Mouse (Mus musculus): ENCODE data around the gene Gsta4. TPM values are rescaled to one million over a fixed set of nuclear protein-coding genes. Genes with fewer than 3 reads are reported as not detected.

Gsta4 gene
- polyA plus RNA-seq, 1 experiment, result 28.1 TPM

- H3ac ChIP-seq (ENCODE audit: control insufficient read depth, insufficient read length), result no peak overlapping the region
- no peak overlapping the region for H3K4me3 ChIP-seq
- H3K79me2 ChIP-seq (ENCODE audit: control insufficient read depth, insufficient read depth), result no peaks in the 10 kb centered on the region
- TF ChIP-seq SRF (IDR thresholded peaks at IDR 0.05; ENCODE audit: control insufficient read depth, insufficient read length, low read depth), result no peak
- TF ChIP-seq POLR2A (IDR thresholded peaks at IDR 0.05; ENCODE audit: insufficient read length, low read depth), result no peak
- TF ChIP-seq POLR2AphosphoS2 (IDR thresholded peaks at IDR 0.05; ENCODE audit: insufficient read length, low read depth), result no peak
- no peak for TF ChIP-seq MYOG (IDR thresholded peaks at IDR 0.05; ENCODE audit: control insufficient read depth in 1 of 3, insufficient read depth in 1 of 3, insufficient read length in 2 of 3, low read depth in 2 of 3)
- TF ChIP-seq TCF3 (IDR thresholded peaks at IDR 0.05; ENCODE audit: insufficient read length, low read depth), result no peak
- no peak for TF ChIP-seq E2F4 (IDR thresholded peaks at IDR 0.05; ENCODE audit: insufficient read depth)
- TF ChIP-seq REST (IDR thresholded peaks at IDR 0.05; ENCODE audit: insufficient read depth, insufficient read length), result no peak
- no peak for TF ChIP-seq MYOD1 (IDR thresholded peaks at IDR 0.05; ENCODE audit: control insufficient read depth in 1 of 3, insufficient read length in 2 of 3, low read depth in 2 of 3)
- no peak for TF ChIP-seq TCF12 (IDR thresholded peaks at IDR 0.05; ENCODE audit: insufficient read depth, poor library complexity, severe bottlenecking)
- no peaks in the 10 kb centered on the region for H3K36me3 ChIP-seq (ENCODE audit: control insufficient read depth, insufficient read depth)
- no peak overlapping the region for H3K4me2 ChIP-seq (ENCODE audit: low read depth)
- no peaks in the 10 kb centered on the region for H3K27me3 ChIP-seq (ENCODE audit: control insufficient read depth, insufficient read depth, insufficient read length)
Observed at GRCm38 (mm10) chr9:78178197-78178596, 4.4 kb upstream of the Gsta4 start.

GRCm38 (mm10) chr9:78179071-78179470, 3.5 kb upstream of the Gsta4 start:
- Histone ChIP-seq H3K36me3 (ENCODE audit: control insufficient read depth, insufficient read depth) (no peaks in the 10 kb centered on the region), H3ac (ENCODE audit: control insufficient read depth, insufficient read length) (no peak overlapping the region), H3K79me2 (ENCODE audit: control insufficient read depth, insufficient read depth) (no peaks in the 10 kb centered on the region), H3K27me3 (ENCODE audit: control insufficient read depth, insufficient read depth, insufficient read length) (no peaks in the 10 kb centered on the region), H3K4me2 (ENCODE audit: low read depth) (no peak overlapping the region), H3K4me3 (no peak overlapping the region)
- TF ChIP-seq POLR2AphosphoS2 (IDR thresholded peaks at IDR 0.05; ENCODE audit: insufficient read length, low read depth), result no peak
- TF ChIP-seq MYOG (IDR thresholded peaks at IDR 0.05; ENCODE audit: control insufficient read depth in 1 of 3, insufficient read depth in 1 of 3, insufficient read length in 2 of 3, low read depth in 2 of 3), result no peak
- TF ChIP-seq MYOD1 (IDR thresholded peaks at IDR 0.05; ENCODE audit: control insufficient read depth in 1 of 3, insufficient read length in 2 of 3, low read depth in 2 of 3), result no peak
- no peak for TF ChIP-seq USF1 (IDR thresholded peaks at IDR 0.05; ENCODE audit: low read depth)
- no peak for TF ChIP-seq POLR2A (IDR thresholded peaks at IDR 0.05; ENCODE audit: insufficient read length, low read depth)
- TF ChIP-seq E2F4 (IDR thresholded peaks at IDR 0.05; ENCODE audit: insufficient read depth), result no peak
- TF ChIP-seq TCF3 (IDR thresholded peaks at IDR 0.05; ENCODE audit: insufficient read length, low read depth), result no peak
- TF ChIP-seq REST (IDR thresholded peaks at IDR 0.05; ENCODE audit: insufficient read depth, insufficient read length), result no peak
- TF ChIP-seq TCF12 (IDR thresholded peaks at IDR 0.05; ENCODE audit: insufficient read depth, poor library complexity, severe bottlenecking), result no peak
- no peak for TF ChIP-seq MAX (IDR thresholded peaks at IDR 0.05; ENCODE audit: low read depth)
- no peak for TF ChIP-seq SRF (IDR thresholded peaks at IDR 0.05; ENCODE audit: control insufficient read depth, insufficient read length, low read depth)
- no peak for TF ChIP-seq CEBPB (IDR thresholded peaks at IDR 0.05; ENCODE audit: insufficient read depth, poor library complexity, severe bottlenecking)

GRCm38 (mm10) chr9:78185686-78186085, 3.1 kb downstream of the Gsta4 start:
- no peak for TF ChIP-seq MYOD1 (IDR thresholded peaks at IDR 0.05; ENCODE audit: control insufficient read depth in 1 of 3, insufficient read length in 2 of 3, low read depth in 2 of 3)
- TF ChIP-seq SRF (IDR thresholded peaks at IDR 0.05; ENCODE audit: control insufficient read depth, insufficient read length, low read depth), result no peak
- TF ChIP-seq MYOG (IDR thresholded peaks at IDR 0.05; ENCODE audit: control insufficient read depth in 1 of 3, insufficient read depth in 1 of 3, insufficient read length in 2 of 3, low read depth in 2 of 3), result no peak
- no peak for TF ChIP-seq CEBPB (IDR thresholded peaks at IDR 0.05; ENCODE audit: insufficient read depth, poor library complexity, severe bottlenecking)
- no peak for TF ChIP-seq POLR2AphosphoS2 (IDR thresholded peaks at IDR 0.05; ENCODE audit: insufficient read length, low read depth)
- TF ChIP-seq E2F4 (IDR thresholded peaks at IDR 0.05; ENCODE audit: insufficient read depth), result no peak
- no peaks in the 10 kb centered on the region for H3K79me2 ChIP-seq (ENCODE audit: control insufficient read depth, insufficient read depth)
- H3K27me3 ChIP-seq (ENCODE audit: control insufficient read depth, insufficient read depth, insufficient read length), result no peaks in the 10 kb centered on the region
- H3ac ChIP-seq (ENCODE audit: control insufficient read depth, insufficient read length), result no peak overlapping the region
- no peaks in the 10 kb centered on the region for H3K36me3 ChIP-seq (ENCODE audit: control insufficient read depth, insufficient read depth)
- H3K4me3 ChIP-seq, result no peak overlapping the region
- H3K4me2 ChIP-seq (ENCODE audit: low read depth), result no peak overlapping the region

GRCm38 (mm10) chr9:78188910-78189309, 6.3 kb downstream of the Gsta4 start:
- H3K4me2 ChIP-seq (ENCODE audit: low read depth), result no peak overlapping the region
- no peaks in the 10 kb centered on the region for H3K27me3 ChIP-seq (ENCODE audit: control insufficient read depth, insufficient read depth, insufficient read length)
- H3K4me3 ChIP-seq, result no peak overlapping the region
- no peak for TF ChIP-seq REST (IDR thresholded peaks at IDR 0.05; ENCODE audit: insufficient read depth, insufficient read length)
- no peak for TF ChIP-seq SRF (IDR thresholded peaks at IDR 0.05; ENCODE audit: control insufficient read depth, insufficient read length, low read depth)
- no peak for TF ChIP-seq MYOG (IDR thresholded peaks at IDR 0.05; ENCODE audit: control insufficient read depth in 1 of 3, insufficient read depth in 1 of 3, insufficient read length in 2 of 3, low read depth in 2 of 3)
- TF ChIP-seq POLR2A (IDR thresholded peaks at IDR 0.05; ENCODE audit: insufficient read length, low read depth), result no peak
- TF ChIP-seq USF1 (IDR thresholded peaks at IDR 0.05; ENCODE audit: low read depth), result no peak
- no peak for TF ChIP-seq TCF3 (IDR thresholded peaks at IDR 0.05; ENCODE audit: insufficient read length, low read depth)
- no peak for TF ChIP-seq E2F4 (IDR thresholded peaks at IDR 0.05; ENCODE audit: insufficient read depth)
- TF ChIP-seq MAX (IDR thresholded peaks at IDR 0.05; ENCODE audit: low read depth), result no peak
- H3ac ChIP-seq (ENCODE audit: control insufficient read depth, insufficient read length), result no peak overlapping the region
- no peaks in the 10 kb centered on the region for H3K36me3 ChIP-seq (ENCODE audit: control insufficient read depth, insufficient read depth)
- no peaks in the 10 kb centered on the region for H3K79me2 ChIP-seq (ENCODE audit: control insufficient read depth, insufficient read depth)
